Mouse (Mus musculus): ENCODE data around the gene Lgr4. TPM values are rescaled to one million over a fixed set of nuclear protein-coding genes. Genes with fewer than 3 reads are reported as not detected.

The Lgr4 gene
- polyA plus RNA-seq, 1 experiment from 2014 or later = 18.2 TPM

GRCm38 (mm10) chr2:109935754-109936409, 18.4 kb downstream of the Lgr4 start:
- 48% methylated on average over 11 of the region's 11 CpGs for WGBS
- Histone ChIP-seq H3K4me2 (replicated peaks) (no peak overlapping the region), H3K4me1 (peaks cover 21% of the 10 kb centered on the region), H3K36me3 (no peaks in the 10 kb centered on the region), H3K27me3 (replicated peaks) (no peaks in the 10 kb centered on the region), H3K9me3 (no peaks in the 10 kb centered on the region), H3K9ac (no peak overlapping the region), H3K27ac (no peak overlapping the region), H3K4me3 (no peak overlapping the region)
- no peak for ATAC-seq (ENCODE audit: low FRiP score, low read depth)

- Histone ChIP-seq H3K27ac (no peak overlapping the region), H3K4me3 (no peak overlapping the region), H3K9ac (no peak overlapping the region), H3K9me3 (no peaks in the 10 kb centered on the region), H3K4me2 (replicated peaks) (no peak overlapping the region), H3K27me3 (replicated peaks) (no peaks in the 10 kb centered on the region), H3K4me1 (peaks cover 20% of the 10 kb centered on the region), H3K36me3 (no peaks in the 10 kb centered on the region)
- WGBS = 26% methylated on average over 2 of the region's 2 CpGs
- no peak for ATAC-seq (ENCODE audit: low FRiP score, low read depth)
Measured at GRCm38 (mm10) chr2:109936410-109936755, 18.9 kb downstream of the Lgr4 start.

- Histone ChIP-seq H3K36me3 (no peaks in the 10 kb centered on the region), H3K4me2 (replicated peaks) (peak overlapping the region; percentile 14; the same call in 1 of the 2 replicates), H3K27ac (0 out of 2 replicates have a peak overlapping the region, but pooled peaks have one; percentile 8), H3K9me3 (no peaks in the 10 kb centered on the region), H3K27me3 (replicated peaks) (no peaks in the 10 kb centered on the region), H3K9ac (no peak overlapping the region), H3K4me1 (peaks cover 22% of the 10 kb centered on the region), H3K4me3 (no peak overlapping the region)
- peak; percentile 56 for ATAC-seq (ENCODE audit: low FRiP score, low read depth)
- WGBS = 4% methylated on average over 5 of the region's 5 CpGs
Measured at GRCm38 (mm10) chr2:109941973-109942444, 24.6 kb downstream of the Lgr4 start.

- Histone ChIP-seq H3K27me3 (replicated peaks) (no peaks in the 10 kb centered on the region), H3K9me3 (no peaks in the 10 kb centered on the region), H3K4me2 (replicated peaks) (peak overlapping the region; percentile 39), H3K4me1 (peaks cover 22% of the 10 kb centered on the region), H3K27ac (no peak overlapping the region), H3K9ac (no peak overlapping the region), H3K36me3 (no peaks in the 10 kb centered on the region), H3K4me3 (no peak overlapping the region)
- ATAC-seq (ENCODE audit: low FRiP score, low read depth) = peak; percentile 74
- 24% methylated on average over 8 of the region's 8 CpGs for WGBS
Measured at GRCm38 (mm10) chr2:109942810-109943570, 25.5 kb downstream of the Lgr4 start.

- no peak overlapping the region for H3K9ac ChIP-seq
- H3K27me3 ChIP-seq (replicated peaks) = no peaks in the 10 kb centered on the region
- no peaks in the 10 kb centered on the region for H3K36me3 ChIP-seq
- WGBS = 75% methylated on average over 9 of the region's 9 CpGs
- H3K27ac ChIP-seq = no peak overlapping the region
- peaks cover 22% of the 10 kb centered on the region for H3K4me1 ChIP-seq
- H3K9me3 ChIP-seq = no peaks in the 10 kb centered on the region
- ATAC-seq (ENCODE audit: low FRiP score, low read depth) = no peak
- H3K4me3 ChIP-seq = no peak overlapping the region
- no peak overlapping the region for H3K4me2 ChIP-seq (replicated peaks)
Measured at GRCm38 (mm10) chr2:109944995-109945394, 27.5 kb downstream of the Lgr4 start.

GRCm38 (mm10) chr2:109945532-109945931, 28.1 kb downstream of the Lgr4 start:
- ATAC-seq (ENCODE audit: low FRiP score, low read depth) = no peak
- Histone ChIP-seq H3K27ac (no peak overlapping the region), H3K36me3 (no peaks in the 10 kb centered on the region), H3K4me3 (no peak overlapping the region), H3K4me1 (peaks cover 25% of the 10 kb centered on the region), H3K27me3 (replicated peaks) (no peaks in the 10 kb centered on the region), H3K4me2 (replicated peaks) (no peak overlapping the region), H3K9ac (no peak overlapping the region), H3K9me3 (no peaks in the 10 kb centered on the region)
- 49% methylated on average over 4 of the region's 4 CpGs for WGBS

GRCm38 (mm10) chr2:109946426-109946825, 29.0 kb downstream of the Lgr4 start:
- H3K27me3 ChIP-seq (replicated peaks) = no peaks in the 10 kb centered on the region
- H3K9me3 ChIP-seq = no peaks in the 10 kb centered on the region
- H3K9ac ChIP-seq = no peak overlapping the region
- H3K36me3 ChIP-seq = no peaks in the 10 kb centered on the region
- ATAC-seq (ENCODE audit: low FRiP score, low read depth) = no peak
- H3K4me3 ChIP-seq = no peak overlapping the region
- no peak overlapping the region for H3K27ac ChIP-seq
- H3K4me2 ChIP-seq (replicated peaks) = no peak overlapping the region
- WGBS = 97% methylated on average over 6 of the region's 6 CpGs
- H3K4me1 ChIP-seq = peaks cover 25% of the 10 kb centered on the region

GRCm38 (mm10) chr2:109949519-109949918, 32.1 kb downstream of the Lgr4 start:
- Histone ChIP-seq H3K4me3 (no peak overlapping the region), H3K9ac (no peak overlapping the region), H3K36me3 (no peaks in the 10 kb centered on the region), H3K4me2 (replicated peaks) (no peak overlapping the region), H3K4me1 (peaks cover 31% of the 10 kb centered on the region), H3K27ac (no peak overlapping the region), H3K27me3 (replicated peaks) (no peaks in the 10 kb centered on the region), H3K9me3 (no peaks in the 10 kb centered on the region)
- no peak for ATAC-seq (ENCODE audit: low FRiP score, low read depth)

- ATAC-seq (ENCODE audit: low FRiP score, low read depth) = no peak
- WGBS = 66% methylated on average over 3 of the region's 3 CpGs
- no peak overlapping the region for H3K27ac ChIP-seq
Measured at GRCm38 (mm10) chr2:109950311-109950710, 32.9 kb downstream of the Lgr4 start.

GRCm38 (mm10) chr2:109951050-109951449, 33.6 kb downstream of the Lgr4 start:
- Histone ChIP-seq H3K9ac (no peak overlapping the region), H3K4me1 (peaks cover 30% of the 10 kb centered on the region), H3K27me3 (replicated peaks) (no peaks in the 10 kb centered on the region), H3K36me3 (no peaks in the 10 kb centered on the region), H3K9me3 (no peaks in the 10 kb centered on the region), H3K27ac (no peak overlapping the region), H3K4me3 (no peak overlapping the region), H3K4me2 (replicated peaks) (no peak overlapping the region)
- WGBS = 90% methylated on average over 4 of the region's 4 CpGs
- no peak for ATAC-seq (ENCODE audit: low FRiP score, low read depth)

More at GRCm38 (mm10) chr2:109950311-109950710, 32.9 kb downstream of the Lgr4 start:
- H3K4me1 ChIP-seq = peaks cover 34% of the 10 kb centered on the region
- H3K4me2 ChIP-seq (replicated peaks) = no peak overlapping the region
- H3K9me3 ChIP-seq = no peaks in the 10 kb centered on the region
- H3K9ac ChIP-seq = no peak overlapping the region
- H3K27me3 ChIP-seq (replicated peaks) = no peaks in the 10 kb centered on the region
- no peak overlapping the region for H3K4me3 ChIP-seq
- no peaks in the 10 kb centered on the region for H3K36me3 ChIP-seq

- peaks cover 30% of the 10 kb centered on the region for H3K4me1 ChIP-seq
- ATAC-seq (ENCODE audit: low FRiP score, low read depth) = peak; percentile 77
- H3K9ac ChIP-seq = no peak overlapping the region
- H3K4me3 ChIP-seq = no peak overlapping the region
- H3K36me3 ChIP-seq = no peaks in the 10 kb centered on the region
- no peaks in the 10 kb centered on the region for H3K27me3 ChIP-seq (replicated peaks)
- H3K27ac ChIP-seq = no peak overlapping the region
- WGBS = 70% methylated on average over 10 of the region's 10 CpGs
- no peaks in the 10 kb centered on the region for H3K9me3 ChIP-seq
- H3K4me2 ChIP-seq (replicated peaks) = no peak overlapping the region
Measured at GRCm38 (mm10) chr2:109953048-109953717, 35.7 kb downstream of the Lgr4 start.

GRCm38 (mm10) chr2:109953893-109954292, 36.4 kb downstream of the Lgr4 start:
- Histone ChIP-seq H3K4me1 (peaks cover 30% of the 10 kb centered on the region), H3K9me3 (no peaks in the 10 kb centered on the region), H3K36me3 (no peaks in the 10 kb centered on the region), H3K9ac (no peak overlapping the region), H3K4me3 (no peak overlapping the region), H3K4me2 (replicated peaks) (no peak overlapping the region), H3K27ac (no peak overlapping the region), H3K27me3 (replicated peaks) (no peaks in the 10 kb centered on the region)
- WGBS = 74% methylated on average over 4 of the region's 4 CpGs
- no peak for ATAC-seq (ENCODE audit: low FRiP score, low read depth)

All from neural tube, embryonic 12.5 days (tissue).